Mouse (Mus musculus) NIH3T3 (cell line): ENCODE measurements around the gene Gpbar1.

ENCODE experiments used
- DNase-seq: peaks from one replicate; pipeline ENCODE4 v3.0.0-alpha.2; 2012; ENCODE audit warnings: low read depth

Gpbar1 gene

DNA sequence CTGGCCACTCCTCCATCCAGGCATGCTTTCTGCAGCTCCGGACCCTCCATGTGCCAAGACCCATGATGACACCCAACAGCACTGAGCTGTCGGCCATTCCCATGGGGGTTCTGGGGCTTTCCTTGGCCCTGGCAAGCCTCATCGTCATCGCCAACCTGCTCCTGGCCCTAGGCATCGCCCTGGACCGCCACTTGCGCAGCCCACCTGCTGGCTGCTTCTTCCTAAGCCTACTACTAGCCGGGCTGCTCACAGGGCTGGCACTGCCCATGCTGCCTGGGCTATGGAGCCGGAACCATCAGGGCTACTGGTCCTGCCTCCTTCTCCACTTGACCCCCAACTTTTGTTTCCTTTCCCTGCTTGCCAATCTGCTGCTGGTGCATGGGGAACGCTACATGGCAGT, at the start of gene Gpbar1:
Gene Gpbar1, plus strand, starts transcription at position 13 of the 400 bp plus-strand sequence.
- DNase-seq = no peak

DNA sequence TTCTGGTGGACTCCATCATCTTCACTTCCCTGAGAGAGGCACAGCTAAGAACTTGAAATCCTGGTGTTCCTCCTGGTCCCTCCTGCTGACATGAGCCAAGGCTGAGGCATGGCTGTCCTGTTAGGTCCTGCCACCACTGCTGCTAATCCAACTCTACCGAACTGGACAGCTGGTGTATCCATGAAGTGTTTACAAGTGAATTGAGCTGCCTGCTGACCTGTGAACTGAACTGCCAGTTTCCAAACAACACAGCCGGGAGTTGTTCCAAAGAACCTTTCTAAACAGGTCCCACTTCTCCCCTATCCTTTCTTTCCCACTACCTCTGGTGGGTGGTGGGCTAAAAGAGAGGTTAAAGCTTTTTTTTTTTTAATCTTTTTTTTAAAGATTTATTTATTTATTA, 48.4 kb upstream of the Gpbar1 start:
- no peak for DNase-seq

DNA sequence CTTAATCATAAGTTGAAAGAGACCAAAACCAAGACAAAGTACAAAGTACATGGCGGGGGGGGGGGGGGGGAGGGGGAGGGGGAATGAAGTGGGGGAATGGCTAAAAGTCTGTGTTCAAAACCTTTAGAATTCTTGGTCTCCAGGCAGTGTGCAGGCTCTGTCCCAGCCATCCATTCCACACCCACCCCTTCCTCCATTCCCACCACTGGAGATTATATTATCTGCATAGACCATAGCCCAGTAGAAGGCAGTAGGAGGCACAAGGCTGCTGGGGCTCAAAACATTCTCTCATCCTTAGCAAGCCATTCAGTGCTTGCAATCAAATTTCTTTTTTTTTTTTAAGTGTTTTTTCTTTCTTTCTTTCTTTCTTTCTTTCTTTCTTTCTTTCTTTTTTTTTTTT, 47.4 kb upstream of the Gpbar1 start:
- no peak for DNase-seq

DNA sequence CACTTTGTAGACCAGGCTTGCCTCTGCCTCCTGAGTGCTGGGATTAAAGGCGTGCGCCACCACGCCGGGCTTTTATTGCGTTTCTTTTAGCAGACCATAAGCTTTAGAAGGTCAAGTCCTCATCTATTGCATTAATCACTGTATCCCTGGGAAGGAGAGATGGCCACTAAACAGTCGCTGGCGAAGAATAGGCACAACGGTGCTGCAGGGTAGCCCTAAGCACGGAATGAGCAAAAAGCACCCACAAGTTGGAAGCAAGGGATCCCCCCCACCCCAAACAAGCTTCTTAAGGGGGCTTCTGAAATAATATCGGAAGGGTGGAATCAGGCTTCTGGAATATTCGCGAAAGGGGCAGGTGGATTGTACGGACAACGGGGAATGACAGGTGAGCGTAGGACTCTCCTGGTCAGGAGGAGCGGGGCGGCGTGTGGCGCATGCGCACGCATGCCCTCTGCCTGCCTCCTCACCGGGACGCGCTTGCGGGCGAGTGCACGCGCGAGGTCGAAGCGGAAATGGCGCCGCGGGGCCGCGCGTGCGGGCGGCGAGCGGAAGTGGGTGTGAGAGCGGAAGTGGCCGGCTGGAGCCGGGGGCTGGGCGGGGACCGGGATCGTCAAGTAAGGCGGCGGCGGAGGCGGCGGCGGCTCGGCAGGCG, 42.3 kb upstream of the Gpbar1 start, which contains the start of gene Arpc2:
Gene Arpc2, plus strand, starts transcription at position 147 of the 652 bp plus-strand sequence.
- peak; percentile 99 for DNase-seq

DNA sequence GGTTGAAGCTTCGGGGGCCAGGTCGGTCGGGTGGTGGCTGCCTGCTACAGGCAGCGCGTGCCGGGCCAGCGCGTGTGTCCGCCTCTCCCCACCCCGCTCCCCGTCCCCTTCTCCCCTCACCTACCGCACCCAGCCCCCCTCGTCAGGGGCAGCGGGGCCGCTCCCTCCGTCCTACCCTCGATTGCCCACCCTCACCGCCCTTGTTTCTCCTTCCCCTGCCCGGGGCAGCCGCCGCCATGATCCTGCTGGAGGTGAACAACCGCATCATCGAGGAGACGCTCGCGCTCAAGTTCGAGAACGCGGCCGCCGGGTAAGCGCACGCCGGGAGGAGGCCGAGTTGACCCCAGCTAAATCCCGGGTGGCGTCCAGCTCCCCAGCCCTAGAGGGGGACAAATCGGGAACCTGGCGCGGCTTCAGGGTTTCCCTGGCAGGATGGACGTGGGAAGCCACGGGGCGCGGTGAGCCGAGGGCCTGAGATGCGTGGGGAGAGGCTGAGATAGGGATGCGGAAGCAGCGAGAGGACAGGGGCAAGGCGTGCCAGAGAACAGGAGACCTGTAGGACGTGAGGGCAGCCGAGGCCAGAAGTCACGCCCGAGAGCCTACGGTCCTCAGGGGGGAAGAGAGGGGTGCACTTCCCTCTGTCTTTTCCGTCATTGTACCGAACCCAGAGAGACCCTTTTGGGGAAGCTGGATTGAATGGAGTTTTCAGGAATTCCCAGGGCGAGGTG, 41.6 kb upstream of the Gpbar1 start:
- peak; percentile 50 for DNase-seq

DNA sequence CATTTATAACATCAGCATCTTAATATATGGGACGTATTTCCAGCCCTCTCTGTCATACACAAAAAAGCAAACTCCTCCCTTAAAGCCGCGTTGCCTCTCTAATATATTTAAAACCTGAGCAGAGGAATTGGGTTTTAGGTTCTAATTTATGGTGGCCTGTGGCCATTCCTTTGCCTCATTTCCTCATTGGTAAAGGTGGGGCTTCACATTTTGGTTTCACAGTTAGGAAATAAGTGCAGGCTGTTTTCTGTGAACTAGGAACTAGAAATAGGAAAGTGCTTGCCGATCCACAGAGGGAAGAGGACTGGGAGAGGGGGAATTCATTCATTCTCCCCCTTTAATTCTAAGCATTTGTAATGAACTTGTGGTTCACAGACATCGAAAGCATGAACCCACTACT, 40.7 kb upstream of the Gpbar1 start:
- DNase-seq = no peak

DNA sequence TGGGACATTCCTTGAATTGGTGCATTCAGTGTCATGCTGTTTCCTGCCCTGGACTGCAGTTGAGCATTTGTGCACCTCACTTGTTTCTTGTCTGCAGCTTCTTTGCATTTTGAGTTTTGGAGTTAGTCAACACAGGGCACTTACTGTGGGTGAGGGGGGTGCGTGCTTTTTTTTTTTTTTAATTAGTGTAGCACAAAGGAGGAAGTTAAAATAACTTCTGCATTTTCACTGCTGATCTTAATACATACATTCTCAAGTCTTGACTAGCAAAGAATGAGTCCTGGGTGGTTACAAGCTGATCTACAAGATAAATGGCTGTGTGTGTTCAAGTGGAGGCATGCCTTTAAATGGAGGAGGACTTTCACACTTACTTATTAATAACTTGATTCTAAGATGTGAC, 40.2 kb upstream of the Gpbar1 start:
- no peak for DNase-seq

DNA sequence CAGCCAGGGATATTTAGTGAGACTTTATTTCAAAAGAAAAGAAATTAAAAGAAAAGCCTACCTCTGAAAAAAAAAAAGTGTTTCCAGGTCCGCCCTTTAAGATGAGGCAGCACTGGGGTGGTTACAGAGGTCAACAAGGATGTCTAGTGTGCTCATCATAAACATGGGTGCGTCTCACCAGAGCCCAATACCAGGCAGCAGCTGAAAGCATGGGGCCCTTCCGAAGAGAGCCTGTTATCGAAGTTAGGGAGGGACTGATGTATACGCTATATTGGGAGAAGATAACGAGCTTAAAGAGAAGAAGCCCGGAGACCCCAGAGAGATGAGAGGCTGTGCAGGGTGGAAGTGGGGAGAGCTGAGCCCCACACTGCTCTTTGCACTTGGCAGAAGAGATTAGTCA, 39.2 kb upstream of the Gpbar1 start:
- DNase-seq = no peak

DNA sequence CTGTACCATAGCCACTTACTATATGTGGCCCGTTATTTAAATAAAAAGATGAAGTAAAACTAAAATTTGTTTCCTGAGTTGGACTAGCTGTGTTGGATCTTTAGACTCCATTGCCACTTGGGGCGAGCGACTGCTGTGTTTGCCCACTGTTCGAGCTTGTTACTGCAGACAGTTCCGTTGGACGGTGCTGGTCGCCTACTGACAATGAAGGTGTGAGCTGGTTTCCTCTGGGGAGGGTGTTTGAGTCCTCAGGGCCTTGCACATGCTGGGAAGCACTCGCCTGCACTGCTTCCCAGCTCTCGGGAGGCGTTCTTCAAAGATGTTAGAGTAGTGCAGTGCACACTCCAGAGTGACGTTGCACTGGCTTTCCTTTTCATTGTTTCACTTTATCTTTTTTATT, 38.7 kb upstream of the Gpbar1 start:
- DNase-seq = peak; percentile 11

DNA sequence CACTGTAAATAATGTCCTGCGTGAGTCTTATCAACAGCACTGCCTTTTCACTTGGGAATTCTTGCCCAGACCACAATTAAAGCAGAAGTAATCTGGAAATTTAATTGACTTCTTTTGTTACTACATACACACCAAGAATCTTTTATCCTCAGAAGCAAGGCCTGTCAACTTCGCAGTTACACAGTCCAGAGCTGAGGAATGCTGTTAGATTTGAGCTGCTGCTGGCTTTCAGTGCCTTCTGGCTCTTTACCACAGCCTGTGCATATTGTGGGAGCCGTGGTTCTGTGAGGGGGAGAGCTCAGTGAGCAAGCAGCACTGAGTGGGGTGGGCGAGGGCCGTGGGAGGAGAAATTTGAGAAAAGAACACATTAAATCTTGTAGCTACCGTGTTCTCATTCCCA, 38.0 kb upstream of the Gpbar1 start:
- DNase-seq = peak; percentile 44

DNA sequence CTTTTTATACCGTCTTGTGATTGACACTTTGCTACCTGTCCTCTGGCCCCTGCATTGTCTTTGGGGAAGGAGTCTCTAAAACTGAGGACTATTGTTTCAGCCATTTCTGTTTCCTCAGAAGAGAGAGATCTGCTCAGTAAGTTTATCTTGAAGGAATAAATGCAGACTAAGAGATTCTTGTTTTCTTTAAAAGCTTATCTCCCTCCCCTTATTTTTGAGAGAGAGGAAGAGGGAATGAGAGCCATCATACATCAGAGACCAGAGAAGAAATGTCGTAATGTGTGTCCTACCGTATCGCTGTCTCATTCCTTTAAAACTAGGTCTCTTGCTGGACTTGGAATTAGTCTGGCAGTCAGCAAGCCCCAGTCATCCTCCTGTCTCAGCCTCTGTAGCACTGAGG, 37.5 kb upstream of the Gpbar1 start:
- peak; percentile 18 for DNase-seq

DNA sequence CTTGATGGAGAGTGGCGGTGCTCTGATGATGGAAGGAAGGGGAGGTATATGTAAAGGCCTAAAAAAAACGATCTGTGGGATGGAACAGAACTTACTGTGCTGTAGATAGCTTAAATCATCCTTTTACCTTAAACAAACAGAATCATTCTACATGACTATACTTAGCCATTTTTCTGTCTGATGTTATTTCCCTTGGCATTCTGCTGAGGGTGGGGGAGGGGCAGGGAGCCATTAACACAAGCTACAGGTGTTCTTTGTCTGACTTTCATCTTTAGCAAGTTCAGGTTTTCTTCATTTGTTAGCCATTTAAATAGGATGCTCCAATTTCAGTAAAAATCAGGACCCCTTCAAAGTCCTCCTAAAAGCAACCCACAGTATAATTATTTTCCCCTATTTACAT, 32.8 kb upstream of the Gpbar1 start:
- DNase-seq = no peak

DNA sequence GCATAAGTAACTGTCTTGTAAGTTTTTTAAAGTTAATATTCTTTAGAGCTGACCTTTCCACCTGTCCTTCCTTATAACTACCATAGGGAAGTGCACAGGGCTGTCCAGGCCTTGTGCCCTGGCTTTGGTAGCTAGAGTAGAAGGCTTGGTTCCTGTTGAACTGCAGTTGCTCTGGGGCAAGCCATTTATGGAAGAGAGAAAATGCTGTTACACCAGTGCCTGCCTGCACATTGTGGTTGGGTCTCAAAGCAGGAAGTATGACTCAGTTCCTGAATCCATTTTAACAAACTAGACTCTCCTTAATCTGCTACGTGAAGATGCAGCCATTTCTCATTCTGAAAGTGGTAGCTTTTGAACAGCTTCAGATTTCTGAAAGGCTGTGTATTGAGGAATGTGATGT, 29.6 kb upstream of the Gpbar1 start:
- DNase-seq = peak; percentile 67

DNA sequence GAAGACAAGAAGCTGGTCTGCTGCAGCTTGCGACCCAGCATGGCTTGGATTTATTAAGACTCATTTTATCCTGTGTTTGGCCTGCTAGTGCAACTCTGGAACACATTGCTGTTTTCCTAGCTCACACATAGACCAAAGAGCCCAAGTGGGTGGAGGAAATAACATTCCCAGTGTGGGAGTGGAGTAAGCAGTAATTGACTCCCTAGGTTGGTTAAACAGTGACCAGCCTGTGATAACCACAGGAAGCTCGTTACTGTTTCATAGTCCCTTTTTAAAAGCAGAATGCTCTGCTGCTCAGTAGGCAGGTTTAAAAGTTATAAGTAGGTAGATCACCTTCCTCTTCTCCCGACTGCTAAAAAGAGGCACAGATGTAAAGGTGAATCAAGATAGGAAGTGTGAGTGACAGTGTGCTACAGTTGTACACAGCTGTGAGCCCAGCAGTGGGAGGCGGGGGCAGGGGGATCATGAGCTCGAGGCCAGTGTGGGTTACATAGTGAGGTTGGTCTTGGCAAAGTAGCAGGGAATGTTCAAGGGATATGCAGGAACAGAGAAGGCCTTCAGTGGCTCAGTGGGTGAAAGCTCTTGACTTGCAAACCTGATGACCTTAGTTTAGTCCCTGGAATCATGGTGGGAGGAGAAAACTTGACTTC, 28.9 kb upstream of the Gpbar1 start:
- DNase-seq = no peak

DNA sequence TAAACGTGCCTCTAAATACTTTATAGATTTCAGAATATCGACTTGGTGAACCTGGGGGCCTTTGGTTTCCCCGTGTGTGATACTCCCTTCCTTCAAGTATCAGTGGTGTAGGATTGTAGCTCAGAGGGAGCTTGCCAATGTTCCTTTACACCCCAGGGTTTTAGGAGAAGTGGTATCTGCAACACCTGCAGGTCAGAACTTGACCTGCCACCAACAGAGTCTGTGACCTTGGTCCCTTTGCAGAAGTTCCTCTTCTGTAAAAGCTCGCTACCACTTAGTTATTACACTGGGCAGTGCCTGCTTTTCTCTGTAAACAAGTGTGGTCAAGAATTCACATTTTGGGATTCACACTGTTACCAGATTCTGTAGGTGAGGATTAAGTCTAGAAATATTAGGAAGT, 28.3 kb upstream of the Gpbar1 start:
- no peak for DNase-seq

DNA sequence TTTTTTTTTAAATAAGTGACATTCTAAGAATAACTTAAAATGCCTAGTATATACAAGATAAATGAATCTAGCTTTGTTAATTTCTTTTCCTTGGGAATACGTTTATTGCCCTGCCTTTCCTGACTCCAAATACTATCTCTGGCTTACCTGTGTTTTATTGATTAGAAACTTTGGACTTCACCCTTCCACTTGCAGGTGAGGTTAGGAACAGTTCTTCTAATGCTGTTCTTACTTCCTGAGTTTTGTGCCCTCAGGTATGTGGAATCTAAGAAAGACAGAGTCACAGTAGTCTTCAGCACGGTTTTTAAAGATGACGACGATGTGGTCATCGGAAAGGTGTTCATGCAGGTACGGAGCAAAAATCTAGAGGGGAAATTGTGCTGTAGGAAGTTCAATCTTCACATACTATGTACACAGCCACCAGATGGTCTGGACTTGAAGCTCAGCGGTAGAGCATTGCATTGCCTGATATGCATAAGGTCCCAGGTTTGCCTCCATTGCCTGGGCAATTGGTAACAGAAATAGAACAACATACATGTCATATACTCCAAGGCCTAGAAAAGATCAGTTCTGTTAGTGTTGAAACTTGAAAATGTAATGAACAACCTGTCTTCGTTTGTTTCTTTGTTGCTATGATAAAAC, 22.5 kb upstream of the Gpbar1 start:
- no peak for DNase-seq

DNA sequence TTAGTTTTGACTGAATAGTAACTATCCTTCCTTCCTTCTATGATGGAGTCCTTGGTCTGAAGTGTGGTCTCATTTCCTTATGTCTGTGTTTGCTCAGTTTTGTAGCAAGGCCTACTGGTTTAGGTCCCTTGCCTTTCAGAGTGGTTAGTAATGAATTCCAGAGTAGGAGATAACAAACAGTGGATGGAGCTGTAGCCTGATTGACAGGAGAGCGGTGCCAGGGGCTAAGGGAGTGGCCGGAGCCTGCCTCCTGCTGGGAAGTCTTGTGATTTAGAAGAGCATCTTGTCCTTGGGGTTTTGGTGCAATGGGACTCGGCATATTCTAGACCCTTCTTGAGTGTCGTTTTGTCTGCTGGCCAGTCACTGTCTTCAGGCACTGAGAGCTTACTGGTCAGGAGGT, 21.6 kb upstream of the Gpbar1 start:
- peak; percentile 34 for DNase-seq

DNA sequence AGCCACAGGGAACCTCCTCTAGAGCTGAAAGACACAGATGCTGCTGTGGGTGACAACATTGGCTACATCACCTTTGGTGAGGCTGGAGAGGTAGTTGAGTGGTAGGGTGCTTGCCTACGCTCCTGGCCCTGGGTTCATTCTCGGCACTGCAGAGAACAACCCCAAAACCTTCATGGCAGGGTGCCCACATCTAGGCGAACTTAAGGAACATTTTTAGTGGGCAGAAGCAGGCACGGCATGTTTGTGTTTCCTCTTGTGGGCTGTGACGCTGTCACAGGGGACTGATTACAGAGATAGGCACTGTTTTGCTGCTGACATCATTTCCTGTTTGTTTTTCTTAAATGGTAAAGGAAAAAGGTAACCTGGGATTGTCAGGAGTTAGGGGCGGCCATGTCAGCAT, 15.8 kb upstream of the Gpbar1 start:
- no peak for DNase-seq

DNA sequence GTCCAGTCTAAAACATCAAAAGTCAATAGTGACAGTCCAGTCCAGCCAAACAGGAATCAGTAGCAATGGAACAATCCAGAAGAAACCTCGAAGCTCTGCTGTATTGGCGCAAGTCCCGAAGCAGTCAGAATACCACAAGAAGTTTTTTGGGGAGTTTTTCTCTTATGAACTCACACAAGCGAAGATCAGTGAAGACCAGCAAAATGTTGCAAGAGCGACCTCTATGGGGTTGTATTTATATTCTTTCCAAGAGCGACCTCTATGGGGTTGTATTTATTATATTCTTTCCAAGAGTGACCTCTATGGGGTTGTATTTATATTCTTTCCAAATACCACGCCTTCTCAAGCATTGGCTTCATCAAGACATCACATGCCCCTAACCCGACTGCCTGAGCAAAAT, 9.6 kb upstream of the Gpbar1 start:
- peak; percentile 27 for DNase-seq

DNA sequence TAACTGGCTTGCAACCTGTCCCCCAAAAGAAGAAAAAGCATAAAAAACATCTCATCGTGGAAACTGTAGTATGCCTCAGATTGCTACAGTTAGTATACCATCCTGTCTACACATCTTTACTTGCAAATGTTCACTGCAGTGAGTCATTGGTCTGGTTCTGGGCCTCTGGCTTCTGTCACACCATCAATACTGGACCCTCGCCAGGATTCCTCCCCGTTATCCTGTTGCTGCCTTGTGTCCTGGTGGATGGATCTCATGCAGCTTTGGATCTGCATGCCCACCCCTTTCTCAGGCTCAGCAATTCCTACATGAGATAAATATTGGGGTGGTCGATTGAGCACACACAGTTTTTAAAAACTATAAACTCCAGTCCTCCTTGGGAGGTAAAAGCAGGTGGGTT, 6.7 kb upstream of the Gpbar1 start:
- peak; percentile 73 for DNase-seq

DNA sequence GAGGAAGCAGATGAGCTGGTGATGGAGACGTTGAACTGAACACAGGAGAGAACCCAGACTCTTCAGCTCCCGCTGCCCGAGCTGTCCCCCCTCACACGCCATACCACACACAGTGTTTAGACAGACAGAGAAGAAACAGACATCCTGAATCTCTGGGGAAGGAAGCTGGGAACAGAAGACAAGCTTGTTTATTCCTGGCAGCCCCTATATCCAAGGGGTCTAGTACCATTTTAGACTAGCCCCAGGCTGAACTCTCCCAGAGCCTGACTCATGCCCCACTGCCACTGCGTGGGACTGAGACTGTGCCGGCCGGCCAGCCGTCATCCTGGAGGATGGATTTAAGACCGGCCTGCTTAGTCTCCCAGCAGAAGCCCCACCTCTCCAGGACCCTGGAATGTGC, 3.3 kb upstream of the Gpbar1 start:
- no peak for DNase-seq

DNA sequence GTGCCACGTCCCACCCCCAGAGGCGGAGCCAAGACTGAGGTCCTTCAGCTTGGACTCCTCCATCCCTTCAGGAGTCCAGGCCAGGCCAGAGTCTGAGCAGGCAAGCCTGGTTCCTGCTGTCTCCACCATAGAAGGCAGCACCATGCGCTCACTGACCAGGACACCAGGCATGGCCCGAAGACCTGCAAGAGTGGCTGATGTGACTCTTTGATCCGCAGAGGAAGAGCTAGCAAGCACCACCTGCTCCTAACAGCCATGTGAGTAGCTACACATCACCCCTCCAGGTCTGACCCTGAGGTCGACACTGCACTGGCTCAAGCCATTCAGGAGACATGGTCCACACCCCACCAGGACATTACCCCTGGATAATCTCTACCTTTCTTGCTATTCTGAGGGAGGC, 1.3 kb upstream of the Gpbar1 start:
- no peak for DNase-seq
